Mouse (Mus musculus) embryo, embryonic 10 days (tissue): ENCODE measurements around the gene Sh3d21.
"Not testable (repeated sequence)": the region's sequence is repeated elsewhere in the genome, so short reads cannot be mapped to it uniquely, and the experiment has no call there.

Experiments
- DNase-seq: peaks from one replicate; pipeline ENCODE4 v3.0.0-alpha.2; 2015; ENCODE audit warnings: low spot score

Gene Sh3d21

GRCm38 (mm10) chr4:126168851-126169250, 5.6 kb upstream of the Sh3d21 start:
- no peak for DNase-seq

- DNase-seq, result no peak
These were observed 2.8 kb upstream of the Sh3d21 start for GRCm38 (mm10) chr4:126166084-126166483.

- not testable (repeated sequence) for DNase-seq
These were observed 1.8 kb upstream of the Sh3d21 start for GRCm38 (mm10) chr4:126165092-126165491.

GRCm38 (mm10) chr4:126163685-126164084, 394 bp upstream of the Sh3d21 start:
- DNase-seq, result no peak

- DNase-seq, result peak; percentile 81
These were observed 686 bp downstream of the Sh3d21 start for GRCm38 (mm10) chr4:126162544-126163066.

- DNase-seq, result no peak
These were observed 1.3 kb downstream of the Sh3d21 start for GRCm38 (mm10) chr4:126161986-126162385.

- no peak for DNase-seq
These were observed 1.8 kb downstream of the Sh3d21 start for GRCm38 (mm10) chr4:126161456-126161855.

GRCm38 (mm10) chr4:126160981-126161380, 2.3 kb downstream of the Sh3d21 start:
- DNase-seq, result no peak

GRCm38 (mm10) chr4:126159455-126159854, 3.8 kb downstream of the Sh3d21 start:
- no peak for DNase-seq

GRCm38 (mm10) chr4:126157562-126157961, 5.7 kb downstream of the Sh3d21 start:
- DNase-seq, result no peak

GRCm38 (mm10) chr4:126156617-126157016, 6.7 kb downstream of the Sh3d21 start:
- DNase-seq, result no peak

- DNase-seq, result no peak
These were observed 7.4 kb downstream of the Sh3d21 start for GRCm38 (mm10) chr4:126155869-126156268.

- DNase-seq, result peak; percentile 35
These were observed 8.1 kb downstream of the Sh3d21 start for GRCm38 (mm10) chr4:126155183-126155582.

- no peak for DNase-seq
These were observed 10.4 kb downstream of the Sh3d21 start for GRCm38 (mm10) chr4:126152864-126153263.

GRCm38 (mm10) chr4:126151701-126152440, 11.4 kb downstream of the Sh3d21 start:
- DNase-seq, result no peak

- DNase-seq, result no peak
These were observed 12.4 kb downstream of the Sh3d21 start for GRCm38 (mm10) chr4:126150949-126151320.

GRCm38 (mm10) chr4:126150297-126150948, 12.9 kb downstream of the Sh3d21 start:
- peak; percentile 89 for DNase-seq

- no peak for DNase-seq
These were observed 13.5 kb downstream of the Sh3d21 start for GRCm38 (mm10) chr4:126149798-126150197.

- no peak for DNase-seq
These were observed 14.1 kb downstream of the Sh3d21 start for GRCm38 (mm10) chr4:126149041-126149676.

GRCm38 (mm10) chr4:126148161-126148961, 14.9 kb downstream of the Sh3d21 start:
- peak; percentile 72 for DNase-seq

GRCm38 (mm10) chr4:126147533-126148160, 15.6 kb downstream of the Sh3d21 start, which contains the start of gene Eva1b:
Gene Eva1b (plus strand): TSS chr4:126147744.
- DNase-seq, result peak; percentile 90
